Mouse (Mus musculus): ENCODE measurements around the gene Ech1.

Ech1 gene

GRCm38 (mm10) chr7:28818861-28819452 is 6.1 kb upstream of the Ech1 start:
- no peak for DNase-seq (ENCODE audit: low read depth, low spot score)

- no peak for DNase-seq (ENCODE audit: low read depth, low spot score)
Measured at GRCm38 (mm10) chr7:28819571-28819970, 5.4 kb upstream of the Ech1 start.

GRCm38 (mm10) chr7:28820358-28821260 is 4.4 kb upstream of the Ech1 start:
- DNase-seq (ENCODE audit: low read depth, low spot score) = no peak

GRCm38 (mm10) chr7:28821261-28821831 is 3.7 kb upstream of the Ech1 start:
- DNase-seq (ENCODE audit: low read depth, low spot score) = no peak

GRCm38 (mm10) chr7:28822556-28822955 is 2.5 kb upstream of the Ech1 start:
- DNase-seq (ENCODE audit: low read depth, low spot score) = no peak

- DNase-seq (ENCODE audit: low read depth, low spot score) = no peak
Measured at GRCm38 (mm10) chr7:28822993-28823903, 1.8 kb upstream of the Ech1 start.

- no peak for DNase-seq (ENCODE audit: low read depth, low spot score)
Measured at GRCm38 (mm10) chr7:28823932-28824331, 1.1 kb upstream of the Ech1 start.

- DNase-seq (ENCODE audit: low read depth, low spot score) = no peak
Measured at GRCm38 (mm10) chr7:28825686-28826401, 827 bp downstream of the Ech1 start.

GRCm38 (mm10) chr7:28826402-28826772 is 1.4 kb downstream of the Ech1 start:
- no peak for DNase-seq (ENCODE audit: low read depth, low spot score)

GRCm38 (mm10) chr7:28827338-28827737 is 2.3 kb downstream of the Ech1 start:
- DNase-seq (ENCODE audit: low read depth, low spot score) = no peak

GRCm38 (mm10) chr7:28829821-28830220 is 4.8 kb downstream of the Ech1 start:
- no peak for DNase-seq (ENCODE audit: low read depth, low spot score)

- no peak for DNase-seq (ENCODE audit: low read depth, low spot score)
Measured at GRCm38 (mm10) chr7:28830981-28831380, 6.0 kb downstream of the Ech1 start.

GRCm38 (mm10) chr7:28831411-28832125 is 6.6 kb downstream of the Ech1 start:
- no peak for DNase-seq (ENCODE audit: low read depth, low spot score)

GRCm38 (mm10) chr7:28832137-28832536 is 7.1 kb downstream of the Ech1 start:
- DNase-seq (ENCODE audit: low read depth, low spot score) = no peak

GRCm38 (mm10) chr7:28833723-28834347 is 8.8 kb downstream of the Ech1 start, which contains the start of gene Lgals4:
TSS of gene Lgals4 (plus strand) at chr7:28833854.
- DNase-seq (ENCODE audit: low read depth, low spot score) = no peak

- DNase-seq (ENCODE audit: low read depth, low spot score) = no peak
Measured at GRCm38 (mm10) chr7:28836936-28837335, 11.9 kb downstream of the Ech1 start.

- DNase-seq (ENCODE audit: low read depth, low spot score) = no peak
Measured at GRCm38 (mm10) chr7:28838331-28838730, 13.3 kb downstream of the Ech1 start.

GRCm38 (mm10) chr7:28847273-28847672 is 22.3 kb downstream of the Ech1 start:
- no peak for DNase-seq (ENCODE audit: low read depth, low spot score)

- no peak for DNase-seq (ENCODE audit: low read depth, low spot score)
Measured at GRCm38 (mm10) chr7:28849700-28850236, 24.8 kb downstream of the Ech1 start.

GRCm38 (mm10) chr7:28850642-28851041 is 25.6 kb downstream of the Ech1 start:
- no peak for DNase-seq (ENCODE audit: low read depth, low spot score)

Measured in skeletal muscle tissue, adult 2 months (tissue).